Mouse (Mus musculus): Measurements from ENCODE around the gene Klhl42. TPM values are rescaled to one million over a fixed set of nuclear protein-coding genes. Genes with fewer than 3 reads are reported as not detected.

The Klhl42 gene
- polyA plus RNA-seq, 1 experiment from 2014 or later: 9.3 TPM

- no peaks in the 10 kb centered on the region for H3K9me3 ChIP-seq
- H3K27ac ChIP-seq: no peak overlapping the region
- H3K4me2 ChIP-seq: no peak overlapping the region
- H3K4me1 ChIP-seq (replicated peaks): no peaks in the 10 kb centered on the region
- no peak for ATAC-seq (ENCODE audit: insufficient number of reproducible peaks, insufficient read depth, low FRiP score, low TSS enrichment, low read depth)
- 10% methylated on average over 10 of the region's 10 CpGs for WGBS
- no peaks in the 10 kb centered on the region for H3K27me3 ChIP-seq
- H3K9ac ChIP-seq (replicated peaks): no peak overlapping the region
- no peak overlapping the region for H3K4me3 ChIP-seq (replicated peaks)
- peaks cover 12% of the 10 kb centered on the region; the same call in 1 of the 2 replicates for H3K36me3 ChIP-seq
Measured at GRCm38 (mm10) chr6:147116579-147116978, 25.4 kb downstream of the Klhl42 start.

GRCm38 (mm10) chr6:147117764-147118163 is 26.6 kb downstream of the Klhl42 start:
- H3K4me2 ChIP-seq: no peak overlapping the region
- no peak overlapping the region for H3K4me3 ChIP-seq (replicated peaks)
- no peak for ATAC-seq (ENCODE audit: insufficient number of reproducible peaks, insufficient read depth, low FRiP score, low TSS enrichment, low read depth)
- no peak overlapping the region for H3K27ac ChIP-seq
- no peaks in the 10 kb centered on the region for H3K4me1 ChIP-seq (replicated peaks)
- no peaks in the 10 kb centered on the region for H3K27me3 ChIP-seq
- 95% methylated on average over 7 of the region's 7 CpGs for WGBS
- H3K9me3 ChIP-seq: no peaks in the 10 kb centered on the region
- 0 out of 2 replicates have a peak, but pooled peaks cover 2% of the 10 kb centered on the region for H3K36me3 ChIP-seq
- H3K9ac ChIP-seq (replicated peaks): no peak overlapping the region

- Histone ChIP-seq H3K9me3 (no peaks in the 10 kb centered on the region), H3K27ac (no peak overlapping the region), H3K4me1 (replicated peaks) (no peaks in the 10 kb centered on the region), H3K4me2 (no peak overlapping the region), H3K4me3 (replicated peaks) (no peak overlapping the region), H3K27me3 (no peaks in the 10 kb centered on the region), H3K36me3 (no peaks in the 10 kb centered on the region), H3K9ac (replicated peaks) (no peak overlapping the region)
- no peak for ATAC-seq (ENCODE audit: insufficient number of reproducible peaks, insufficient read depth, low FRiP score, low TSS enrichment, low read depth)
- WGBS: 86% methylated on average over 3 of the region's 3 CpGs
Measured at GRCm38 (mm10) chr6:147118190-147118589, 27.0 kb downstream of the Klhl42 start.

DNA sequence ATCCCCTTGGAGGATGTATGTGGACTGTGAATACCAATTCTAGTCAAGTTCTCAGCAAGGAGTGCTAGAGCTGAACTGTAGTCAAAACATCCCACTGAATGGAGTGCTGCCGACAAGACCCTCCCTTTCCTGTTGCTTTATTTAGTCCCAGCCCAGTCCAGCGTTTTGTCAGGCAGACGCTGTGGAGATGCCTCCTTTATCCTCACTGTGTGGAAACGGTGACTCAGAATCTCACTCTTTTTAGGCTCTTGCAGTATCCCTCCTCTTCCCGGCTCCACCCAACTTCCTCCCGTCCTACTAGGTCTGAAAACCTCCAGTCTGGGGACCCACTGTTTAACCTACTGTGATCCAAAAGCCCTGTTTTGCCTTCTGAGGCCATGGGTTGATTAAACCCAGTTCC is 30.1 kb downstream of the Klhl42 start:
- H3K4me1 ChIP-seq (replicated peaks): no peaks in the 10 kb centered on the region
- no peaks in the 10 kb centered on the region for H3K9me3 ChIP-seq
- H3K27ac ChIP-seq: 0 out of 2 replicates have a peak overlapping the region, but pooled peaks have one; percentile 17
- WGBS: 70% methylated on average over 6 of the region's 6 CpGs
- no peak overlapping the region for H3K4me3 ChIP-seq (replicated peaks)
- H3K36me3 ChIP-seq: no peaks in the 10 kb centered on the region
- H3K4me2 ChIP-seq: no peak overlapping the region
- ATAC-seq (ENCODE audit: insufficient number of reproducible peaks, insufficient read depth, low FRiP score, low TSS enrichment, low read depth): no peak
- no peaks in the 10 kb centered on the region for H3K27me3 ChIP-seq
- no peak overlapping the region for H3K9ac ChIP-seq (replicated peaks)

GRCm38 (mm10) chr6:147127239-147127638 is 36.1 kb downstream of the Klhl42 start:
- Histone ChIP-seq H3K27me3 (no peaks in the 10 kb centered on the region), H3K27ac (no peak overlapping the region), H3K4me1 (replicated peaks) (no peaks in the 10 kb centered on the region), H3K9ac (replicated peaks) (no peak overlapping the region), H3K4me2 (no peak overlapping the region), H3K36me3 (no peaks in the 10 kb centered on the region), H3K4me3 (replicated peaks) (no peak overlapping the region), H3K9me3 (no peaks in the 10 kb centered on the region)
- WGBS: 85% methylated on average over 10 of the region's 10 CpGs
- ATAC-seq (ENCODE audit: insufficient number of reproducible peaks, insufficient read depth, low FRiP score, low TSS enrichment, low read depth): no peak

DNA sequence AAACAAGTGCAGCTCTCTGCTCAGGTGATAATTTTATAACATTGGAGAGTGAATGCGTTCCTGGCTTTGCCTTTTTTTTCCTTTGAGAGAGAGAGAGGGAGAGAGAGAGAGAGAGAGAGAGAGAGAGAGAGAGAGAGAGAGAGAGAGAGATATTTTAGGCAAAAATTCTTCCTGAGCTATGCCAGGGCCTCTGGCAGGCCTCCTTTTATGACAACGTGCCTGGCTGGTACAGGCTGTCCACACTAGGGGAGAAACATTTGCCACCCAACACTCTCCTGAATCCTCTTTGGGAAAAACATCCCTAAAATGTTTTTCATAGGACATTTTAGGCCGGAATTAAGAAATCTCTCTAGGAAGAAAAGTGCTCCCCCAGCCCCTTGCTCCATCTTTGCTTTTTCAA is 47.1 kb downstream of the Klhl42 start:
- no peak overlapping the region for H3K9ac ChIP-seq (replicated peaks)
- no peaks in the 10 kb centered on the region; the same call in 1 of the 2 replicates for H3K9me3 ChIP-seq
- no peaks in the 10 kb centered on the region for H3K36me3 ChIP-seq
- no peak overlapping the region for H3K27ac ChIP-seq
- H3K4me2 ChIP-seq: no peak overlapping the region
- ATAC-seq (ENCODE audit: insufficient number of reproducible peaks, insufficient read depth, low FRiP score, low TSS enrichment, low read depth): no peak
- H3K4me3 ChIP-seq (replicated peaks): no peak overlapping the region
- 73% methylated on average over 3 of the region's 3 CpGs for WGBS
- no peaks in the 10 kb centered on the region for H3K27me3 ChIP-seq
- H3K4me1 ChIP-seq (replicated peaks): no peaks in the 10 kb centered on the region

DNA sequence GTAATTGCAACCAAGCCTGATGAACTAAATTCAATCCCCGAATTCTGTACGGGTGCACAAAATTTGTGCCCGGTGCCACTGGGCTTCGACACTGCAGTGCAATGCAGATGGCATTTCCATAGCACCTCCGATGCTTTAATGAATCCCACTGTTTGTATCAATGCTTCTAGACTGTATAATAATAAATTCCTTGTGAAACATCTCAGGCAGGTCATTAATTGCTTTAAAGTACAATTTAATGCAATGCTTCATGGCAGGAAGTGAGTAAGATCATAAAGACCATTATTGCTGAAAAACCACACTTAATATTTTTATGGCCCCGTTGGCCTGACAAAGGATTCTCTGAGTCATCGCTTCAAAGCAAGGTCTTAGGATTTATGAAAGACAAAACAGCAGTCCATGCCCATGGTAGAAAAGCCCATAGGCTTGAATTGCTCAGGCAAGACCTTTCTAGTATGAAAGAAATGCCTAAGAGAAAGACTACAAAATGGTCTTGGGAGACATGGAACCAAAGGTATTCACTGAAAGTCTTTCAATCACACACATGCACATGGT is 49.5 kb downstream of the Klhl42 start:
- H3K9me3 ChIP-seq: no peaks in the 10 kb centered on the region
- no peak overlapping the region for H3K9ac ChIP-seq (replicated peaks)
- no peaks in the 10 kb centered on the region for H3K27me3 ChIP-seq
- H3K4me3 ChIP-seq (replicated peaks): no peak overlapping the region
- no peak overlapping the region for H3K4me2 ChIP-seq
- no peak for ATAC-seq (ENCODE audit: insufficient number of reproducible peaks, insufficient read depth, low FRiP score, low TSS enrichment, low read depth)
- no peak overlapping the region for H3K27ac ChIP-seq
- WGBS: 88% methylated on average over 7 of the region's 7 CpGs
- no peaks in the 10 kb centered on the region for H3K36me3 ChIP-seq
- peaks cover 13% of the 10 kb centered on the region for H3K4me1 ChIP-seq (replicated peaks)

- ATAC-seq (ENCODE audit: insufficient number of reproducible peaks, insufficient read depth, low FRiP score, low TSS enrichment, low read depth): no peak
- no peak overlapping the region for H3K4me3 ChIP-seq (replicated peaks)
- H3K9me3 ChIP-seq: no peaks in the 10 kb centered on the region
- WGBS: 82% methylated on average over 5 of the region's 5 CpGs
- peaks cover 17% of the 10 kb centered on the region for H3K4me1 ChIP-seq (replicated peaks)
- H3K27ac ChIP-seq: peak overlapping the region; percentile 84; the same call in 1 of the 2 replicates
- no peaks in the 10 kb centered on the region for H3K27me3 ChIP-seq
- H3K36me3 ChIP-seq: no peaks in the 10 kb centered on the region
- H3K4me2 ChIP-seq: no peak overlapping the region
- no peak overlapping the region for H3K9ac ChIP-seq (replicated peaks)
Measured at GRCm38 (mm10) chr6:147144664-147145063, 53.5 kb downstream of the Klhl42 start.

GRCm38 (mm10) chr6:147145277-147145676 is 54.1 kb downstream of the Klhl42 start:
- no peak overlapping the region for H3K9ac ChIP-seq (replicated peaks)
- peak; percentile 91 for ATAC-seq (ENCODE audit: insufficient number of reproducible peaks, insufficient read depth, low FRiP score, low TSS enrichment, low read depth)
- H3K4me1 ChIP-seq (replicated peaks): peaks cover 17% of the 10 kb centered on the region
- 10% methylated on average over 2 of the region's 2 CpGs for WGBS
- H3K36me3 ChIP-seq: no peaks in the 10 kb centered on the region
- H3K9me3 ChIP-seq: no peaks in the 10 kb centered on the region
- no peaks in the 10 kb centered on the region for H3K27me3 ChIP-seq
- H3K4me3 ChIP-seq (replicated peaks): no peak overlapping the region
- peak overlapping the region; percentile 84 for H3K27ac ChIP-seq
- no peak overlapping the region for H3K4me2 ChIP-seq

DNA sequence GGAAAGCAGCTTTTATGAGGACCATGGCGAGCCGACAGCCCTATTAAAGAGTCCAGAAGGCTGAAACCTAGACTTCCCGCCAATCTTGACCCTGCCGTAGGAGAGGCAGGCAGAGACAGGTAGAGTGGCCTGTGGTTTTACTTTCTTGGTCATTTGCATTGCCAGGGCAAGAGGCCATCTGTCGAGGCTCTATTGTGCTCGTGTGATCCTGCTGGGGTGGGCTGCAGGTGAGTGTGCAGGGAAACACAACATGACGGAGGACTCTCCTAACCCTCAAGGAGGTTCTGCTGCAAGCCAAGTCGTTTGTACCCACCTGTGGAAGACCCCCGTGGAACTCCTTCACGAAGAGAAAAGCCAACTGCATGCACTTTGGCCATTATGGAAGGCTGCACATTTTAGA is 54.6 kb downstream of the Klhl42 start:
- H3K9ac ChIP-seq (replicated peaks): no peak overlapping the region
- H3K4me3 ChIP-seq (replicated peaks): no peak overlapping the region
- peak overlapping the region; percentile 84 for H3K27ac ChIP-seq
- 30% methylated on average over 10 of the region's 10 CpGs for WGBS
- ATAC-seq (ENCODE audit: insufficient number of reproducible peaks, insufficient read depth, low FRiP score, low TSS enrichment, low read depth): peak; percentile 48; the same call in 1 of the 2 replicates
- no peak overlapping the region for H3K4me2 ChIP-seq
- no peaks in the 10 kb centered on the region for H3K36me3 ChIP-seq
- peaks cover 17% of the 10 kb centered on the region for H3K4me1 ChIP-seq (replicated peaks)
- H3K27me3 ChIP-seq: no peaks in the 10 kb centered on the region
- H3K9me3 ChIP-seq: no peaks in the 10 kb centered on the region

GRCm38 (mm10) chr6:147151069-147151468 is 59.9 kb downstream of the Klhl42 start:
- ATAC-seq (ENCODE audit: insufficient number of reproducible peaks, insufficient read depth, low FRiP score, low TSS enrichment, low read depth): no peak
- Histone ChIP-seq H3K27me3 (no peaks in the 10 kb centered on the region), H3K9me3 (no peaks in the 10 kb centered on the region)

DNA sequence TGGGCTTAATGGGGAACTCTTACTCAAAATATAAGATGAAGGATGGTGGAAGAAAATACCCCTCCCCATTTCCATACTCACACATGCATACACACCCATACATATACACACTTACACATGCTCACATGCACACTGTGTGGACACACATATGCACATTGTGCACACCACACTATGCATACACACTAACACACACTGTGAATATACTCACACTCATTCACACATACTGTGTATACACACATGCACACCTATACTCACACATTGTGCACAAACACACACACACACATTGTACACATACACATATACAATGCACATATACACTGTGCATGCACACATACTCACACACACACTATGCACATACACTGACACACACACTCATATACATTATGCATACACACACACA is 60.7 kb downstream of the Klhl42 start:
- no peak overlapping the region for H3K27ac ChIP-seq
- no peak overlapping the region for H3K4me3 ChIP-seq (replicated peaks)
- H3K4me1 ChIP-seq (replicated peaks): peaks cover 10% of the 10 kb centered on the region
- H3K27me3 ChIP-seq: no peaks in the 10 kb centered on the region
- no peak overlapping the region for H3K4me2 ChIP-seq
- no peaks in the 10 kb centered on the region for H3K9me3 ChIP-seq
- peak; percentile 50; the same call in 1 of the 2 replicates for ATAC-seq (ENCODE audit: insufficient number of reproducible peaks, insufficient read depth, low FRiP score, low TSS enrichment, low read depth)
- H3K9ac ChIP-seq (replicated peaks): no peak overlapping the region
- H3K36me3 ChIP-seq: no peaks in the 10 kb centered on the region

More at GRCm38 (mm10) chr6:147151069-147151468, 59.9 kb downstream of the Klhl42 start:
- H3K27ac ChIP-seq: no peak overlapping the region
- H3K4me1 ChIP-seq (replicated peaks): peaks cover 10% of the 10 kb centered on the region
- 84% methylated on average over 6 of the region's 6 CpGs for WGBS
- H3K4me2 ChIP-seq: no peak overlapping the region
- no peaks in the 10 kb centered on the region for H3K36me3 ChIP-seq
- H3K9ac ChIP-seq (replicated peaks): no peak overlapping the region
- no peak overlapping the region for H3K4me3 ChIP-seq (replicated peaks)

Measured in limb, embryonic 12.5 days (tissue).